Mouse (Mus musculus) cerebellum, adult 8-10 months (tissue): ENCODE measurements around the gene Sgpp1.

ENCODE experiments used
- DNase-seq: peaks from one replicate; pipeline ENCODE4 v3.0.0; 2022

The Sgpp1 gene

GRCm38 (mm10) chr12:75735246-75736200 lies at the start of gene Sgpp1:
Sgpp1 (minus strand) TSS chr12:75735729.
- peak; percentile 82 for DNase-seq

- DNase-seq, result no peak
These were observed 48.8 kb upstream of the Sgpp1 start for GRCm38 (mm10) chr12:75784271-75784751.

GRCm38 (mm10) chr12:75781995-75782394 lies 46.5 kb upstream of the Sgpp1 start:
- no peak for DNase-seq

- DNase-seq, result no peak
These were observed 45.9 kb upstream of the Sgpp1 start for GRCm38 (mm10) chr12:75781445-75781844.

- DNase-seq, result peak; percentile 26
These were observed 37.0 kb upstream of the Sgpp1 start for GRCm38 (mm10) chr12:75772424-75773034.

GRCm38 (mm10) chr12:75771410-75771809 lies 35.9 kb upstream of the Sgpp1 start:
- no peak for DNase-seq

GRCm38 (mm10) chr12:75766885-75767317 lies 31.4 kb upstream of the Sgpp1 start:
- no peak for DNase-seq

GRCm38 (mm10) chr12:75766395-75766794 lies 30.9 kb upstream of the Sgpp1 start:
- no peak for DNase-seq

GRCm38 (mm10) chr12:75765751-75766150 lies 30.2 kb upstream of the Sgpp1 start:
- DNase-seq, result no peak

GRCm38 (mm10) chr12:75756387-75756786 lies 20.9 kb upstream of the Sgpp1 start:
- DNase-seq, result no peak

GRCm38 (mm10) chr12:75753730-75754129 lies 18.2 kb upstream of the Sgpp1 start:
- DNase-seq, result no peak

- no peak for DNase-seq
These were observed 16.5 kb upstream of the Sgpp1 start for GRCm38 (mm10) chr12:75752077-75752476.

GRCm38 (mm10) chr12:75748574-75748973 lies 13.0 kb upstream of the Sgpp1 start:
- DNase-seq, result no peak

- DNase-seq, result no peak
These were observed 10.3 kb upstream of the Sgpp1 start for GRCm38 (mm10) chr12:75745697-75746290.

GRCm38 (mm10) chr12:75742101-75742500 lies 6.6 kb upstream of the Sgpp1 start:
- DNase-seq, result no peak

- no peak for DNase-seq
These were observed 5.7 kb upstream of the Sgpp1 start for GRCm38 (mm10) chr12:75741273-75741672.

GRCm38 (mm10) chr12:75740451-75740850 lies 4.9 kb upstream of the Sgpp1 start:
- no peak for DNase-seq

GRCm38 (mm10) chr12:75739611-75740010 lies 4.1 kb upstream of the Sgpp1 start:
- DNase-seq, result no peak

- no peak for DNase-seq
These were observed 767 bp upstream of the Sgpp1 start for GRCm38 (mm10) chr12:75736296-75736695.

- no peak for DNase-seq
These were observed 661 bp downstream of the Sgpp1 start for GRCm38 (mm10) chr12:75734891-75735245.

GRCm38 (mm10) chr12:75734167-75734566 lies 1.4 kb downstream of the Sgpp1 start:
- DNase-seq, result no peak

GRCm38 (mm10) chr12:75733331-75734070 lies 2.0 kb downstream of the Sgpp1 start:
- no peak for DNase-seq

GRCm38 (mm10) chr12:75731927-75732443 lies 3.5 kb downstream of the Sgpp1 start:
- DNase-seq, result no peak
